Mouse (Mus musculus) heart, adult 11 months (tissue): ENCODE data around the gene Rcl1.

Experiments
- DNase-seq: peaks from one replicate; pipeline ENCODE4 v3.0.0; 2022

Rcl1 gene

GRCm38 (mm10) chr19:29113746-29114649, 12.8 kb downstream of the Rcl1 start:
- peak; percentile 63 for DNase-seq

GRCm38 (mm10) chr19:29116796-29117195, 15.6 kb downstream of the Rcl1 start:
- DNase-seq: peak; percentile 58

GRCm38 (mm10) chr19:29118196-29118595, 17.0 kb downstream of the Rcl1 start:
- DNase-seq: peak; percentile 66

- no peak for DNase-seq
Measured at GRCm38 (mm10) chr19:29120311-29120710, 19.1 kb downstream of the Rcl1 start.

GRCm38 (mm10) chr19:29121394-29121793, 20.2 kb downstream of the Rcl1 start:
- no peak for DNase-seq

GRCm38 (mm10) chr19:29124886-29125585, 23.9 kb downstream of the Rcl1 start:
- DNase-seq: no peak

GRCm38 (mm10) chr19:29126347-29127015, 25.3 kb downstream of the Rcl1 start:
- DNase-seq: no peak

- DNase-seq: no peak
Measured at GRCm38 (mm10) chr19:29127331-29127730, 26.2 kb downstream of the Rcl1 start.

- peak; percentile 93 for DNase-seq
Measured at GRCm38 (mm10) chr19:29128217-29128616, 27.0 kb downstream of the Rcl1 start.

- DNase-seq: no peak
Measured at GRCm38 (mm10) chr19:29129551-29129950, 28.4 kb downstream of the Rcl1 start.

- DNase-seq: no peak
Measured at GRCm38 (mm10) chr19:29131171-29131570, 30.0 kb downstream of the Rcl1 start.

GRCm38 (mm10) chr19:29134293-29134692, 33.1 kb downstream of the Rcl1 start:
- no peak for DNase-seq

- DNase-seq: peak; percentile 30
Measured at GRCm38 (mm10) chr19:29135172-29135736, 34.1 kb downstream of the Rcl1 start.

- DNase-seq: peak; percentile 71
Measured at GRCm38 (mm10) chr19:29138546-29139270, 37.5 kb downstream of the Rcl1 start.

- DNase-seq: peak; percentile 84
Measured at GRCm38 (mm10) chr19:29139699-29140456, 38.7 kb downstream of the Rcl1 start.

- peak; percentile 77 for DNase-seq
Measured at GRCm38 (mm10) chr19:29140933-29141332, 39.8 kb downstream of the Rcl1 start.

GRCm38 (mm10) chr19:29142307-29142706, 41.1 kb downstream of the Rcl1 start:
- DNase-seq: no peak

- DNase-seq: no peak
Measured at GRCm38 (mm10) chr19:29145421-29145820, 44.2 kb downstream of the Rcl1 start.

GRCm38 (mm10) chr19:29146820-29147219, 45.6 kb downstream of the Rcl1 start:
- peak; percentile 55 for DNase-seq

- DNase-seq: peak; percentile 77
Measured at GRCm38 (mm10) chr19:29149583-29149982, 48.4 kb downstream of the Rcl1 start.

- peak; percentile 83 for DNase-seq
Measured at GRCm38 (mm10) chr19:29150038-29150437, 48.9 kb downstream of the Rcl1 start.

- peak; percentile 50 for DNase-seq
Measured at GRCm38 (mm10) chr19:29151443-29151842, 50.3 kb downstream of the Rcl1 start.
